Mouse (Mus musculus) forebrain, postnatal 0 days (tissue): Measurements from ENCODE around the gene Egfem1. TPM values are rescaled to one million over a fixed set of nuclear protein-coding genes. Genes with fewer than 3 reads are reported as not detected.
A peak's percentile ranks its signal among the peaks of the same experiment; 100 is the strongest.

Experiments used
- ATAC-seq: fragments of 200-750 bp; cut with Nextera tagmentation; 2 replicates; pipeline ENCODE4 v1.8.0; 2017; ENCODE audit warnings: mild to moderate bottlenecking, moderate library complexity
- DNase-seq: peaks from one replicate; pipeline ENCODE4 v3.0.0-alpha.2; 2015
- H3K27ac ChIP-seq: fragments of 300-500 bp; sonication (generic); 2 replicates; pipeline ENCODE4 v1.5.1; 2014; ENCODE audit warnings: low read depth, mild to moderate bottlenecking, antibody characterized with exemption, low read length, moderate library complexity, mixed read lengths
- H3K27me3 ChIP-seq: fragments of 300-500 bp; sonication (generic); 2 replicates; pipeline ENCODE4 v1.6.1; 2014; ENCODE audit warnings: mild to moderate bottlenecking, low read length, mixed read lengths; ENCODE audit not compliant: insufficient read depth
- H3K36me3 ChIP-seq: fragments of 300-500 bp; sonication (generic); 2 replicates; pipeline ENCODE4 v1.6.1; 2014; ENCODE audit warnings: mild to moderate bottlenecking, moderate library complexity; ENCODE audit not compliant: insufficient read depth
- H3K4me1 ChIP-seq: fragments of 300-500 bp; sonication (generic); 2 replicates; pipeline ENCODE4 v1.6.1; 2014; ENCODE audit warnings: antibody characterized with exemption; ENCODE audit not compliant: insufficient read depth
- H3K4me2 ChIP-seq: fragments of 300-500 bp; sonication (generic); 2 replicates; pipeline ENCODE4 v1.6.1; 2014; ENCODE audit warnings: low read depth, mild to moderate bottlenecking, moderate library complexity
- H3K4me3 ChIP-seq: fragments of 300-500 bp; sonication (generic); 2 replicates; pipeline ENCODE4 v1.5.1; 2014; ENCODE audit warnings: low read depth, low read length, mixed read lengths
- H3K9ac ChIP-seq: fragments of 300-500 bp; sonication (generic); 2 replicates; pipeline ENCODE4 v1.6.1; 2014; ENCODE audit warnings: mild to moderate bottlenecking
- H3K9me3 ChIP-seq: fragments of 300-500 bp; sonication (generic); 2 replicates; pipeline ENCODE4 v1.6.1; 2016; ENCODE audit warnings: low read length
- CTCF ChIP-seq: sonication (generic); IDR thresholded peaks from 2 replicates; pipeline ENCODE4 v1.5.1; 2016; ENCODE audit warnings: antibody characterized with exemption, control low read depth, low read depth
- WGBS: fragments of 180-500 bp; shearing (Covaris S2); extraction: QIAGEN DNeasy Blood & Tissue Kit; methylation state at CpG from one replicate; pipeline ENCODE4 v1.1.7; 2014; 5-methylcytosine and 5-hydroxymethylcytosine counted together
- polyA plus RNA-seq: library from polyadenylated mRNA; unstranded; fragments of >200 nt; fragmentation: Nextera tagmentation; extraction: Ambion mirVana; gene quantifications from 2 replicates; pipeline ENCODE4 v1.2.1, GENCODE M21; 2015
- total RNA-seq: library from RNA; depleted of rRNA; stranded (reverse); fragments of >200 nt; gene quantifications from 2 replicates; pipeline ENCODE4 v1.2.3, GENCODE M21; 2014; rRNA removed

Egfem1 gene
- 14.3 and 21.8 TPM in 2 replicates for total RNA-seq
- polyA plus RNA-seq = 4.6 and 5.0 TPM in 2 replicates

GRCm38 (mm10) chr3:29081952-29082295 is at the start of gene Egfem1:
Gene Egfem1, plus strand, starts transcription at chr3:29082023.
- Histone ChIP-seq H3K4me2 (peak within 1 kb of the TSS; percentile 93), H3K36me3 (no peaks in the 10 kb centered on the region), H3K27ac (peak within 1 kb of the TSS; percentile 29; the same call in 1 of the 2 replicates), H3K4me1 (no peaks in the 10 kb centered on the region), H3K9ac (peak within 1 kb of the TSS; percentile 59), H3K27me3 (0 out of 2 replicates have a peak, but pooled peaks cover 5% of the 10 kb centered on the region), H3K4me3 (peak within 1 kb of the TSS; percentile 60), H3K9me3 (no peaks in the 10 kb centered on the region)
- peak; percentile 67 for ATAC-seq
- peak; percentile 66 for DNase-seq
- peak; percentile 22; the same call in 1 of the 2 replicates for TF ChIP-seq CTCF
- WGBS = 2% methylated on average over 12 of the region's 12 CpGs

GRCm38 (mm10) chr3:29033107-29033506 is 48.7 kb upstream of the Egfem1 start:
- no peak overlapping the region for H3K27ac ChIP-seq
- H3K4me3 ChIP-seq = no peak overlapping the region
- WGBS = 70% methylated on average over 2 of the region's 2 CpGs
- no peak for DNase-seq
- no peaks in the 10 kb centered on the region for H3K4me1 ChIP-seq
- H3K36me3 ChIP-seq = no peaks in the 10 kb centered on the region
- H3K27me3 ChIP-seq = no peaks in the 10 kb centered on the region
- H3K9ac ChIP-seq = no peak overlapping the region
- ATAC-seq = no peak
- no peaks in the 10 kb centered on the region for H3K9me3 ChIP-seq
- H3K4me2 ChIP-seq = no peak overlapping the region
- TF ChIP-seq CTCF = no peak

- H3K27ac ChIP-seq = no peak overlapping the region
- peak; percentile 87 for DNase-seq
- H3K9me3 ChIP-seq = no peaks in the 10 kb centered on the region
- TF ChIP-seq CTCF = peak; percentile 86
- no peaks in the 10 kb centered on the region for H3K36me3 ChIP-seq
- no peaks in the 10 kb centered on the region for H3K4me1 ChIP-seq
- WGBS = 4% methylated on average over 3 of the region's 3 CpGs
- no peak overlapping the region for H3K4me2 ChIP-seq
- ATAC-seq = peak; percentile 77
- H3K27me3 ChIP-seq = no peaks in the 10 kb centered on the region
- no peak overlapping the region for H3K4me3 ChIP-seq
- H3K9ac ChIP-seq = no peak overlapping the region
Observed at GRCm38 (mm10) chr3:29036146-29036545, 45.7 kb upstream of the Egfem1 start.

- H3K27ac ChIP-seq = no peak overlapping the region
- ATAC-seq (0 out of 2 replicates have a peak, but pooled peaks have one; percentile 38), DNase-seq (no peak)
- no peaks in the 10 kb centered on the region for H3K9me3 ChIP-seq
- H3K36me3 ChIP-seq = no peaks in the 10 kb centered on the region
- H3K9ac ChIP-seq = no peak overlapping the region
- no peaks in the 10 kb centered on the region for H3K4me1 ChIP-seq
- no peak overlapping the region for H3K4me2 ChIP-seq
- no peak for TF ChIP-seq CTCF
- no peak overlapping the region for H3K4me3 ChIP-seq
- H3K27me3 ChIP-seq = no peaks in the 10 kb centered on the region
Observed at GRCm38 (mm10) chr3:29036620-29037019, 45.2 kb upstream of the Egfem1 start.

DNA sequence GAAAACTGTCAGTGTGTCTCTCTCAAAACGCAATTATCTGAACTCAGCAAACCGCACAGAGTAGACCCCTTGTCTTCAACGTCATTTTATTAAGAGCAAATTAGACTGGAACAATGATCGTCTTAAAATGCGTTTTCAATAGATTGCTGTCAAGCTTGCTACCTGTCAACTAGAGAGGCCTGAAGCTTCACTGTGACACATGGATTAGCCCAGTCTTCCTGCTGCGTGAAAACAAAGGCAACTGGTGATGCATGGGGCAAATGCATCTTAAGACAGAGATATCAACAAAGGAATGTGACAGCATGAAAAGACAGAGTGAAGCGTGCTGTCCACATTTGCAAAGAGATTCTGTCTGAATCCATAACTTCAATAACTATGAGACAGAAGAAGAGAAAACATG is 41.8 kb upstream of the Egfem1 start:
- no peak overlapping the region for H3K9ac ChIP-seq
- no peak for DNase-seq
- no peak overlapping the region for H3K4me3 ChIP-seq
- no peak overlapping the region for H3K4me2 ChIP-seq
- H3K9me3 ChIP-seq = no peaks in the 10 kb centered on the region
- no peaks in the 10 kb centered on the region for H3K36me3 ChIP-seq
- H3K4me1 ChIP-seq = no peaks in the 10 kb centered on the region
- TF ChIP-seq CTCF = no peak
- H3K27me3 ChIP-seq = no peaks in the 10 kb centered on the region
- ATAC-seq = no peak
- WGBS = 40% methylated on average over 7 of the region's 7 CpGs
- no peak overlapping the region for H3K27ac ChIP-seq

GRCm38 (mm10) chr3:29046281-29046680 is 35.5 kb upstream of the Egfem1 start:
- H3K27me3 ChIP-seq = no peaks in the 10 kb centered on the region
- ATAC-seq (no peak), DNase-seq (no peak)
- 6% methylated on average over 5 of the region's 5 CpGs for WGBS
- no peaks in the 10 kb centered on the region for H3K9me3 ChIP-seq
- no peak overlapping the region for H3K4me3 ChIP-seq
- no peak overlapping the region for H3K27ac ChIP-seq
- no peak for TF ChIP-seq CTCF
- no peaks in the 10 kb centered on the region for H3K4me1 ChIP-seq
- H3K36me3 ChIP-seq = no peaks in the 10 kb centered on the region
- H3K9ac ChIP-seq = no peak overlapping the region
- no peak overlapping the region for H3K4me2 ChIP-seq

DNA sequence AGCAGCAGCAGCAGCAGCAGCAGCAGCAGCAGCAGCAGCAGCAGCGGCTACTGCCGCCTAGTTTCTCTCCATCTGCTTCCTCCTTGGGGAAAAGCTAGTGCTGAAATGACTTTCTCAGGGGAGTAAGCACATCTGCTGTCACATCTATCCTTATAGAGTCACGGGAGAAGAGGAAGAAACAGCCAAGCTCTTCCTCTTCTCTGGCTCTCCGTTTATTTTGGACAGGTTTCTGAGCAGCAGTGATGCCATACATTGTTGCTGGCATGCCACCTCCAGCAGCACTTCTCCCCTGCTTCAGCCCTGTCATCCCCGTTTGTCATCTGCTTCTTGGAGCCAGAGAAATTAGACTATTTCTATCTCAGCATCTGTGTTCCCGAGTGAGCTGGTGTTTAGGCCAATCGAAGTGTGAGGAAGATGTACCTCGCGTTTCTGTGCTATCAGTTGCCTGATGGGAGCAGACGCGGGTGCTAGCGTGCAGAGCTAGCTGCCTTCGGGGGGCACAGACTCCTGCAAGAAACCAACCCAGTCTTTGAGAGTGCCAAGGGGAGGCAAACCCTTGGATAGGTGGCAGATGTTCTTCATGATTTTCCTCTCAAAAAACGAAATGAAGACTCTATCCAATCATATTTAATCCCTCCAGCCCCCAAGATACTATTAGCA is 34.4 kb upstream of the Egfem1 start:
- TF ChIP-seq CTCF = no peak
- H3K27ac ChIP-seq = no peak overlapping the region
- H3K4me2 ChIP-seq = no peak overlapping the region
- no peaks in the 10 kb centered on the region for H3K36me3 ChIP-seq
- peak; percentile 55 for ATAC-seq
- no peak for DNase-seq
- H3K4me1 ChIP-seq = no peaks in the 10 kb centered on the region
- H3K9ac ChIP-seq = no peak overlapping the region
- no peak overlapping the region for H3K4me3 ChIP-seq
- H3K9me3 ChIP-seq = no peaks in the 10 kb centered on the region
- H3K27me3 ChIP-seq = no peaks in the 10 kb centered on the region
- WGBS = 74% methylated on average over 14 of the region's 14 CpGs
